Comparison of ENCODE assay signal across 1 mouse cellular context in genomic region chr7:128231741-128232140, GRCm38 (mm10).
A peak's percentile ranks its signal among the peaks of the same experiment; 100 is the strongest.
TF ChIP-seq lines count a peak whose summit lies in the region.

No protein-coding gene starts in this region.

TF ChIP-seq in CH12.LX, 34 proteins besides CTCF, POLR2A, EP300 and RAD21:
- peak; percentile 48; the same call in 1 of the 2 replicates for TF ChIP-seq MXI1 (IDR thresholded peaks at IDR 0.05; ENCODE audit: low read depth, low read length)
- TF ChIP-seq MAZ (IDR thresholded peaks at IDR 0.05; ENCODE audit: low read depth, low read length): no peak
- no peak for TF ChIP-seq SMC3 (IDR thresholded peaks at IDR 0.05; ENCODE audit: low read depth, low read length)
- TF ChIP-seq SIN3A (IDR thresholded peaks at IDR 0.05; ENCODE audit: low read length): peak; percentile 89
